Mouse (Mus musculus) R1 (cell line): ENCODE results near the gene Olfr1226.
"Not testable (repeated sequence)": the region's sequence is repeated elsewhere in the genome, so short reads cannot be mapped to it uniquely, and the experiment has no call there.

Experiments used
- DNase-seq: peaks from one replicate; pipeline ENCODE4 v3.0.0-alpha.2; 2018; ENCODE audit warnings: low read depth, low spot score

The Olfr1226 gene

GRCm38 (mm10) chr2:89199948-89200347 lies at the start of gene Olfr1226:
Olfr1226 (minus strand) TSS chr2:89200048.
- no peak for DNase-seq

- no peak for DNase-seq
Observed at GRCm38 (mm10) chr2:89196325-89196982, 3.4 kb downstream of the Olfr1226 start.

GRCm38 (mm10) chr2:89174569-89174968 lies 25.3 kb downstream of the Olfr1226 start, which contains the start of gene Olfr1225:
Olfr1225 (minus strand) TSS chr2:89174669.
- no peak for DNase-seq

DNA sequence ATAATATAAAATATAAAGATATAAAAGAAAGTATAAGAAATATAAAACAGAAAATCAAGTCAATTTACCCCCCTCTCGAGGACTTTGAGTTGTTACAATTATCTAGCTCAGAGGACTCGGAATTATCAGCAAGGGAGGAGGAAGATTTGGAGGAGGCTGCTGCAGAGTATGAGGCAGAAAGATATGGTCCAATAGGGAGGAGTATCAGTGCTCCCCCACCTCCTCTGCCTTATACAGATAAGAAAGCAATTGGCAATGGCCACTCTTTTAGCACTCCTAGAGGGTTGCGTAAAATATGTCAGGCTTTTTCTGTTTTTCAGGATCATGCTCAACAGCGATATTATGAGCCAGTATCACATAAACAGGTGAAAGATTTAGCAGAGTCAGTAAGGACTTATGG lies 35.1 kb downstream of the Olfr1226 start:
- DNase-seq: not testable (repeated sequence)

DNA sequence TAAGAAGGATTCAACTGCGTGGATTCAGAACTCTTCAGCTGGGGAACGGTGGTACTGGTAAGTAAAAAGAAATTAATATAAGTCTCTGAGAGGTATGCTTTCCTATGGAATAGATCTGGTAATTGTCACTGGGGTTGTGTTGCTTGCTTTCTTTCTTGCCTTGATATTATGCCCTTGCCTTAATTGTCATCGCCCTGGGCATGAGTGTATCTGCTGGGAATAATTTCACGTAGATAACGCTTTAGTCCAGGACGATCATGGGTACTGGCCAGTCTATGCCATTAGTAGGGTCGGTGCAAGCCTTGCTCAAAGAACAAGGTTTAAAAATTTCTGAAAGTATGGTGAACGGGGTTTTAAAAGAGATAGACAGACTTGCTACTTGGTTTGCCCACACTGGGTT lies 35.9 kb downstream of the Olfr1226 start, which contains the start of gene Olfr1224-ps1:
Gene Olfr1224-ps1, minus strand, starts transcription at position 101 of the 400 bp plus-strand sequence.
- DNase-seq: not testable (repeated sequence)

GRCm38 (mm10) chr2:89151460-89151859 lies 48.4 kb downstream of the Olfr1226 start, which contains the start of gene Olfr1223:
Olfr1223 (minus strand) TSS chr2:89151560.
- no peak for DNase-seq
